Mouse (Mus musculus) testis, postnatal 14 days (tissue): ENCODE measurements around the gene Hoxa10.

ENCODE experiments used
- DNase-seq: peaks from one replicate; pipeline ENCODE4 v3.0.0; 2021; ENCODE audit warnings: low spot score

The Hoxa10 gene

DNA sequence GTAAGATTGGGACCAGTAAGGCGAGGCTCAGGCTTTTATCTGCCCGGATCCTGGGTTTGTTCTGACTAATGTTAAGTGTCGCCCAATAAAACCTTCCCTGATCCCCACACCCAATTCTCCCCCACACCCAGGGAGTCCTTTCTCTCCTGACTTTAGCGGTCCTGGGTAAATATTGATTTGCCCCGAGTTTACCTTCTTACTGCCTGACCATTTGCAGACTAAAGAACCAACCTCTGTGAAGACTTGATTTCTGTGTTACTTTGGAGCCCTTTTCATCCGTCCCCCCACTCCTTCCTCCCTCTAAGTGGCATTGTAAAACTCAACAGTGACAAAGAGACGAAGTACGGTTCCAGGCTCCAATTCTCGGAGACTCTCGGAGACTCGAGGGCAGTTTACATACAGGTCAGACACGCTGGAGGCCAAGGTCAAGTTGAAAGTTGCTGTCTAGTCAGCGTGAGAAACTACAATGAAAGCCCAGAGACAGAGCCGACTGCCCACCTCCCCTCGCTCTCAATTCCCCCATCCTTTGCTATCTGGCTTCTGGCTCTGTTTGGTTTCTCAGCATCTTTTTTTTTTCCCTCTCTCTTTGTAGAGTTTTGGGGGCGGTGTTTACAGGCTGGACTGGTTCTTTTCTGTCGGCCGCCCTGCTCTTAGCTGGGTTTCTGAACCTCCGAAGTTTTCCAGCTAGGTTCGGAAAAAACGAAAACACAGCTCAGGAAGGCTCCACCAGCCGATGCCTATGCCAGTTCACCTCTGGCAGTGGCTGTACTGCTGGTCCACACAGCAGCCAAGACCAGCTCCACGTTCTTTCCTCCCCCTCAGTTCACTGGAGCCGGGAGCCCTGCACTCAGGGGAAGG is 22.0 kb upstream of the Hoxa10 start:
- no peak for DNase-seq

DNA sequence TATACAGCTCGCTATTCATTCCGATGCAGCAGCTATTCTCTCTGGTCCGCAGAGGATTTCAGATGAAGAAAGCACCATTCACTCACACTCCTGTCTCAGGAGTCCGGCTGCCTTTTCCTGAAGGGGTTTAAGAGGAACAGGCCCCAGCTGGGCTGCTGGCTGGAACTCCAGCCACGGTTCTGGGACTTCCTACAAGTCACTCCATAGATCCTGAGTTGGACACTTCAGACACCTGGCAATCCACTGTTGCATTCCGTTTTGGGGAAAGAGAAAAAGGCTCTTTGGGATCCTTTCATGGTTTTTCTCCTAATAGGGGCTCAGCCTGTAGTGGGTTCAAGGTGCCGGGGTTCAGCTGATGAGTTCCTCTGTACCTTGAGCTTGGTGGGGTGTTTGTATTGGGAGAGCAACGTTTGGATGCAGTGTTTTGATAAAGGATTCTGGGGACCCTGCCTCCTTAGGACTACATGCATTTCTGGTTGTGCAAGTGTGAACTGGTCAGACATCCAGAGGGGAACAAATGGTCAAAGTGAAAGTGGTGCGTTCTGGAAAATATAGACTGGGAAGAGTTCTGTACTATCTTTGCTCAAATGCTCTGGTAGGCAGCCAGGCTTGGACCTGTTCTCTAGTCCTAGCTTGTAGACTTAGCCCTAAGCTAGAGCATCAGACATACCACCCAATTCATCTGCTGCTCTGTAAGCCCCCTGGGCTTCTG is 21.3 kb upstream of the Hoxa10 start:
- DNase-seq, result no peak

DNA sequence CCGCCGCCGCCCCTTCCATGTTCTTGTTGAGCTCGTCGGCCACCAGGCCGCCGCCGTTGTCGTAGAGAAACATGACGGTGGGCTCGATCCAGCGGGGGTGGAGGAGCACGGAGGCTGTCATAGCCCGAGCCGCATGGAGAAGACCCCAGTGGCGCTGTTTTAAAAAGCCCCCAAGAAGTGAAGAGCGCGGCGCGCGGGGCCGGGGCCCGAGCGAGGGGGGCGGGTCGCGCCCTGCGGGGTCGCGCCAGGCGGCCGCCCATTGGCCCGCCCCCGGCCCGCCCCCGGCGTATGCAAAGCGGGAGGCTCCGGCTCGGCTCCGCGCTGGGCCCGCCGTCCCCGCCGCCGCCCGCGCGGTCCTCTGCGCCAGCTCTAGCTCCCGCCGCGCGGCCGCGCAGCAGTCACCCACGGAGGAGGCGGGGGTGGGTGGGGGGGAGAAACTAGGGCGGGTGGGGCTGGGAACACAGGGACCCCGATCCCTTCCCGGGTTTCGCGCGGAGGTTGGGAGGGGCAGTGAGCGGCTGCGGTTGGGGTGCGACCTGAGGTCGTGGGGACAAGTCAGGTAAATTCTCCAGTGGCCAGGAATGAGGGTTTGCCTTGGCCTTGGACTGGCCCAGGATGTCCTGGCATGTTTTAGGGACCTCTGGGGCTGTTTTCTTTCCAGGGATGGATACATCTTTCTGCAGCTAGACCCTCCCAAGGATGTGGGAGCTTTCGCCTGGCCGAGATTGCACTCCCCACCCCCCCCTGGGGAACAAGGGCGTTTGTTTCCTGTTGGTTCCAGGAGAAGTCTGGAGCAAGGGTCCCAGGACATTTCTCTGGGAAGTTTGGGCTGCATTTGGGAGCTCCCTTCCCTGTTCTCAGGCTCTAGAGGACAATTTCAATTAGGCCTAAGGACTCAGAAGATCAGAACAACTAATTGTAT is 20.3 kb upstream of the Hoxa10 start, which contains the start of gene Hoxa13:
TSS of gene Hoxa13 (minus strand) at position 227 of the 922 bp plus-strand sequence.
- DNase-seq, result no peak

DNA sequence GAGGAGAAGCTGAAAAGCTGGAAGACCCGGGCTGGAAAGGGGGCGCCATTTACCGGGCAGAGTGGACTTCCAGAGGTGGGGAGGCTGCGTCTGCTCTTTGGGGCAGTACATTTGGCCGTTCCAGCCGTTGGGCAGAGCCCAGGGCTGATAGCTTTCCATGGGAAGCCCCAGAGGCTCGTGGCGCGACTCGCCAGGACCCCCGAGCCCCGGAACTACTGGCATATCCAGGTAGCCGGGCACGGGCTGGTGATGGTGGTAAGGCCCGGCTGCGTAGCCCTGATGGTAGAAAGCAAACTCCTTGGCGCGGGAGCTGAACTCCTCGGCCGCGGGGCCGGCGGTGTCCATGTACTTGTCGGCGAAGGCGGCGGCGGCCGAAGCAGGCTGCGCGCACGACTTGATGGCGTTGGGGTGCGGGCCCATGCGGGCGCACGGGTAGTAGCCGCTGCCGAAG is 19.2 kb upstream of the Hoxa10 start:
- DNase-seq, result no peak

DNA sequence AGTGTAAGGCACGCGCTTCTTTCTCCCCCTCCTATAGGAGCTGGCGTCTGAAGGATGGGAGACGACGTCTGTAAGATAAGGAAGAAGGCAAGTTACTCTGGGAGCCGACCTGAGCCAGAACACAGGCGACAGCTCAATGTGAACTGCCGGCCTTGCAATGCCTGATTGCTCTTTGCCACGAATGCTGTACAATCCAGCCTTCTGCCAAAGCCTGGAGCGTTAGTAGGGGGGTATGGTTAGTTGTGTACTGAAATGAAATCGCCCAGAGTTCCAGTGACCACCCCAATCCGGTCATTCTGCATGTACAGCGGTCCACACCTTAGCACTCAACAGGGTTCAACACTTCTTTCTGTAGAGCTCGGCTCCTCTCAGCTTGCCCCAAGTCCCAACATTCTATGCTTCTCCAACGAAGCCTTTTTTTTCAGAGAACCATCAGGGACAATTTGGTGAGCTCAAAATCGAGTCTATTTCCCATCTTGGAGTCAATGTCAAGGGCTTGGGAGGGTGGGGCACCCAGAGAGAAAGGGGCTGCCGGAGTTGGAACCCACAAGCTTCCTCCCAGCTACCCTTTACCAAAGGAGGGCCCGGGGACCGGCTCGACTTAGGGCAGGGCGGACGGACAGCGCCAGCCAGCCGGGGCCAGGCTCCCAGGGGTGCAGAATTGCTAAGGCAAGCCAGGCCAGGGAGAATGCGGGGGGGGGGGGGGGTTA is 18.6 kb upstream of the Hoxa10 start:
- DNase-seq, result no peak

DNA sequence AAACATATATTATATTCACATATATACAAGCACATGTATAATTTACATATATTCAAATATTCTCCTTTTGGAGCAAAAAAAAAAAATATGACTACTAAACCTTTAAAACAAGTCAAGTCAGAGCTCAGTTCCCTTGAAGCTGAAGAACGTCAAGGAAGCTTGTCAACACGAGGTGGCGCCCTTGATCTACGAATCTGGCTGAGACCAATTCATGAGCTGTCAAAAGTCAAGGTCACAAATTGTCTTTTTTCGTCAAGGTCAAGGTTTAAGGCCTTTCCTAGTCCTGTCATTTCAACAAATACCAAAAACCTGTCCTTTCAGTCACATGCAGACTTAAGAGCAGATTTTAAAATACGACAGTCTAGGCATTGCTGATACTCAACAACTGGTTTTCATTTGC is 16.3 kb upstream of the Hoxa10 start:
- DNase-seq, result no peak

DNA sequence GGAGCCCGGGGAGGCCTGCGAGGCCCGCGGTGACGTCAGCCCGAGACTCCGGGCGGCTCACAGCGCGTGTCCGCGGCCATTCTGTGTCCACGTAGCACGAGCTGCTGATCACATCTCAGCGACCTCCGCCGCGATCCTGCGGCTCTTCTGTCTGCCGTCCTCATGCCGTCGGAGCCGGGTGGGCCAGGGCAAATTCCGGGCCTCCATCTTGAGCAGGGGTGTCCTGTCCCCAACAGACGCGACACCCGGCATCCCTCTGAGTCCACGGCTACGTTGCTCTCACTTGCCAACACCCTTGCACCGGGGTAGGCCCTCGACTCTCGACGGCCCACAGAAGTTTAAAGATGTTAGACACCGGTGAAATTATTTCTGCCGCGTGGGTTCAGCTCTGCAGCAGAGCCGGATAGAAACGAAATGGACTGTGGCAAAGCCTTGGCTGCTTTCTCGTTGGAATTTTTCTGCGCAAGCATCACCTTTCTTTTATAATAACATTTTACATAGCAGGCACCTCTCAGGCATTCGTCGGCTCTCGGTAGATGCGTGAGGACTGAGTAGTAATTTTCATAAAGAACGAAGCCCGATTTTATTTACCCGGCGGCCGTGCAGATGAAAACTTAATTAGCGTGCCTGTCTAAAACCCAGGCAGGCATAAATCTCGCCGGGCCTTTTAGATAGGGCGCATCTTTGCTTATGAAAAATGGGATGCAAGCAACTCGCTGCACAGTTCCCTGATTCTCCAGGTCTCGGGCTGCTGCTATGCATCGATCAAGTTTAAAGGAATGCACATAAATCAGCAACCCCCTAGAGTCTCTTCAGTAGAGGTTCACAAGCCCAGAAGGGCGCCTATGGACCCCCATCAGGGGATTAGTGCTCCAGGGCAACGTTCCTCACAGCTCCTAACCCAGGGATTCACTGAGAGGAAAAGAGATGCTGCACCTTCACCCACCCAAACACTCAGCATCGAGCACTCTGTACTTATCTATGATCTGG is 13.2 kb upstream of the Hoxa10 start:
- no peak for DNase-seq

DNA sequence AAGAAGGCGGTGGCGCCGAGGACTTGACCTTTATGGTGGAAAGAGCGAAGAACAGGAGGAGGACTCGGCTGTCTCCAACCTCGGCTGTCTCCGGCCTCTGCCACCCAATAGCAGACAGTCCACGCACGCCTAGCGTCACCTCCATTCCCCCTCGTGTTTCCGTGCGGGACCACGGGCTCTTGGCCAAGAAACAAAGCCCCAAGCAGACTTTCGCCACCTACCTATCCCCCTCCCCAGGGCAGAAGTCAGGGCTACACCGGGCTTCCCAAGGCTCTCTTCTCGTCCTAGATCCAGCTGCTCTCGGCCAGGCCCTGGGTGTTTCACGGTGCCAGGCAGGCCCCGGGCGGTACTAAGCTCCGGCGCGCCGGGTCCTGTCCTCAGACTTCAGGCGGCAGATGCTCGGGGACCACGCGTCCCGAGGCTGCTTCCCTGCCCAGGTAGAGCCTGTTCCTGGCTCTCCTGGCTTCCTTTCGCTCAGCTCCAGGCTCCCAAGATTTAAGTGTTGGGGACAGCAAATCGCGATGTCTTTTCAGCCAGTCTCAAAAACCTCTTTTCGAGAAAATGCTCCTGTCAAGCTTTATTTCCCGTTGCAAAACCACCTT is 12.2 kb upstream of the Hoxa10 start:
- no peak for DNase-seq

DNA sequence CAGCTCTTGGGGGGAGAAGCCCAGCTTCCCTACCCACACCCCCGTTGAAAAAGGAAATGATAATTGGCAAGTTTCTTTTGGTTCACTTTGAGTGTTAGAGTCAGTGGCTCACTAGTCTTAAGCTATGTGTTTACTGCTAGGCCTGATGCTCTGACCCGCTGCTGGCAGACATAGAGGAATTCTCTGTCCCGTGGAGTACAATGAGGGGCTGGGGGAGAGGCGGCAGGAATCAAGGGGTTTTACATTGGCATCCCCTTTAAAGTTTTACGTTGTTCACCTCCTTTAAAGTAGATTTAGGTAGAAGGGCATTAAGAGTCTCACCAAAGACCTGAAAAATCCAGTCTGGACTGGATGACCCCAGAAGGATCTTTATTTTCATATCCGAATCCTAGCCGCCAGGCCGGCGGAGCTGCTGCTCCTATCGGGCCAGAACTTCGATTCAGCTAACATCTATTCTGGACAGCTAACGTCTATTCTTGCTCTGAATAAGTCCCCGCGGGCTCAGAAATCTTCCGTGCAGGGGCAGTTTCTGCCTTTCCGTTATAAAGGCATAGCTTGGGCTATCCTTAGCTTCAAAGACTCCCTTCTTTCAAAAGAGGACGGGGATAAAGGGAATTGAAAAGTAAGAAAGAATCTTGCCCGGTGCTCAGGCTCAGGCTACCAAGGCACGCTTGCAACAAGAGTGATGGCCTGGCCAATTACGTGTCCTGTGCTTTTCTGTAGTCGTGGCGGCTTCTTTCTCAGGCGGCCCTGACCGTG is 11.5 kb upstream of the Hoxa10 start:
- DNase-seq, result no peak

DNA sequence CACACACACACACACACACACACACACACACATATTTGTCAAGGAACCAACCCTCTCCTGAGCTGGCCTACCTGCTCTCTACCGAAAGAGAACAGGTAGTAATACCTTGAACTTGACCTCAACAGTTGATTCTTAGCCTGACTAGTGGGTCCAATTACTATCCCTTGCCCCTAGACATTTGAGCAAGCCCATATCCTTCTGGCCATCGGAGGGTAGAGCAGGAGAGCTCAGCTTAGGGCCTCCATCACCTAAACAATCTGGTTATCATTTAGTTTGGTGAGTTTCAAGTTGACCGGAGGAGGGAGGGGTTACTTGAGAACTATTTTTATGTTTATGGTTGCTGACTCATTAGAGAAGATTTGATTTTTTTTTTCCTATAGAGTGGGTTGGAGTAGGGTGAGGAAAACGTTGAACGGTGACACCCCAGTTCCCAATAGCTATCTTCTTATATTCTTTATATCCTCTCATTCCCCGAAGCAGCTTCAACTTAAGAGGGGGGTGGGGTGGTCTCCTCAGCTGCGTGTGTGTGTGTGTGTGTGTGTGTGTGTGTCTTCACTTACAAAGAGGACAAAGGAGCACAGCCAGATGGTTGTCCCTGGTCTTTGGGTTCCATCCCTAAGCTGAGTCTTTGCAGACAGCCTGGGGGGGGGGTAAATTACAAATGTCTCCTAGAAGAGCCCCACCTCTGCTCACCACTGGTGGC is 10.7 kb upstream of the Hoxa10 start:
- DNase-seq, result no peak

DNA sequence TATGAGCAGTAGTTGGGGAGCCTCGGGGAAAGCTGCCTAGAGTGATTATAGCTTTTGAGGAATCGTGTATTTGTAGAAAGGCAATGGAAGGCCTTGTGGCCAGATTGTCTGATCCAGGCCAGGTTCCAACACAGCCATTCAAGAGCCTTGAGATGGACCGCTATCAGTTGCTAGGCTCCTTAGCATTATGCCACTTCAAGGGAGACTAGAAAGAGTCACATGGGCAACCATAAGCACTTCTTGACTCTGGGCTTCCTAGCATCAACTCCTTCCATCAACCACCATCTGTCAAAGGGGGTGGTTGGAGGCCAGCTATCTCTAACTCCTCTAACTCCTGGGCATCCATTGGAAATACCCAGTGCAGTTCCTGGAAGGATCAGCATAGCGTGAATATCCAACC is 9.2 kb upstream of the Hoxa10 start:
- no peak for DNase-seq

DNA sequence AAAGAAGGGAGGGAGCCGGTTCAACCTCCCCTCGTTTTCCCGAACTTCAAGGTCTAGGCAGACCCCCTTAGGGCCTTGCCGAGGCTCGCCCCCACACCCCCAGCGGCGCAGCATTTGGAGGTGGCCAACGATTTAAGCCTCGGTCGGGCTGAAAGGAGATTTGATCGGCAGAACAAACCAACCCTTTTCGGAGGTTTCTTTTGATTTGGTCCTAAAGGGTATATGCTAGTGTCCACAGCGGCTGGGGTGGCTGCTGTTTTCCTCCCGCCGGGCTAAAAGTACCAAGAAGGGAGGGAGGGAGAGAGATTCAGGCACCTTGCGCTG is 8.7 kb upstream of the Hoxa10 start:
- DNase-seq, result no peak

DNA sequence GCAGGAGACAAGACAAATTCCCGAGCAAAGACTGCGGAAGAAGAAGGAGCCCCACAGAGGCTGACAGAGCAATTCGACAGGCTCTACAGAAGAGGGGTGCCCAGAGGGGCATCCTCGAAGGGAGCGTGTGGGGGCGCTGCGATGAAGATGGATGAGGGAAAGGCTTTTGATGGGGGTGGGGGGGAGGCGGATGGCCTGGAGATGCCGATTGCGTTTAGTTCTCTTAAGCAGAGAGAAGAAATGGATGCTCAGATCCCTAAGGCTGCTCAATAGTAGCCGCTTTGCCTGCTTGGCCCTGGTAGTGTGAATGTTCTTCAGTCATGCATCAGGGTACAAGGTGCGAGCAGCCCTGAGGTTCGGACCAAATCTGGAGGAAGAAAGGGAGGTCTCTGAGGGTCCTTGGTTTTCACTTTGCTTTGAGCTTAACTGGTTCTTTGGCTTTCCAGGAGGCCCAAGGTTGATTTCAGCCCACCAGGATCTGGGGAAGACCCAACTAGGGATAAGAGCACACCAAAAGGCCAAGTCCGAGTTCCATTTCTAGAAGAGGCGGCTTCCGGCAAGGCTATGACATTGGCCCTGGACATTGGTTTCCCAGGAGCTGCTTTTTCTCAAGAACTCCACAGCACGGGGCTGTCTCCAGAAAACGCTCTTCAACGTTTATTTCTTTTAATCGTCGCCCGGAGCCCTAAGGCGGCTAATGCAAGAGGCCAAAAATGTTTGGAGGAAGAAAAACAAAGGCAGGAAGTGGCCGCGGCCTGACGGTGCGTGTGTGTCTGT is 8.2 kb upstream of the Hoxa10 start:
- no peak for DNase-seq

DNA sequence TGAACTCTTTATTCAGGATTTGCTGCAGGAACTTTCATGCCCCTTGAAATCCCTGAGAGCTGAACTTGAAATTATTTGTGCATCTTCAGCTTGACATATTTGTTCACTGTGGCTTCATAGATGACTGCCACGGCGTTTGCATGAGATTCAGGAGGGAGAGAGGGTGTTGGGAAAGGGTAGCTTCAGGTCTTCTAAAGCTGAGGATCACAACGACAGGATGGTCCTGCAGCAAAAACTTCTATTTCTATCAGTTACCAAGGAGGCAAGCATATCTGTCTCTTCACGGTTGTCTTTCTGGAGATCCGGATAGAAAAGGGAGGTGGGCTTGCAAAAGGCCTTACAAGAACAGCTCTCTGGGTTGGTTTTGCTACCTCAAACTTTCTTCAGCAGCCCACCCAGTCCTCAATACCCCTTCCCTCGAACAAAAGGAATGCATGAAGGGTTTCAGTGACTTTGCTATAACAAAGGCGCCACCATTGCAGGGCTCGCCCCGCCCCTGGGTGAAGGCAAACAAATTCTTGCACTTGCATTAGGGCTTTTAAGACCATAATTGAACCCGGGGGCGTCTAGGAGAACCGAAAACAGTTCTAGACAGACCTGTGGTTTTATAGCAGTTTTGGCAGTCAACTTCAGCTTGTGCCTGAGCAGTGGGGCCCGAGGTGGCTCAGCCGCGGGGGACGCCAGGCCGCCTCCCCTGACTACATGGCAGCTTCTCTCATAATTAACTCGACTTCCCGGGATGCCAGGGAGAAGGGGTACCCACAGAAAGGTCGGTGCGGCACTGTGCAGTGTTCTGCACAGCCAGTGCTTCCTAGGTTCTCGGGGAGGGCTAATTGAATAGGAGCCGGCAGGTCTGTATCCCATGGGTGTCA is 7.3 kb upstream of the Hoxa10 start:
- DNase-seq, result no peak

DNA sequence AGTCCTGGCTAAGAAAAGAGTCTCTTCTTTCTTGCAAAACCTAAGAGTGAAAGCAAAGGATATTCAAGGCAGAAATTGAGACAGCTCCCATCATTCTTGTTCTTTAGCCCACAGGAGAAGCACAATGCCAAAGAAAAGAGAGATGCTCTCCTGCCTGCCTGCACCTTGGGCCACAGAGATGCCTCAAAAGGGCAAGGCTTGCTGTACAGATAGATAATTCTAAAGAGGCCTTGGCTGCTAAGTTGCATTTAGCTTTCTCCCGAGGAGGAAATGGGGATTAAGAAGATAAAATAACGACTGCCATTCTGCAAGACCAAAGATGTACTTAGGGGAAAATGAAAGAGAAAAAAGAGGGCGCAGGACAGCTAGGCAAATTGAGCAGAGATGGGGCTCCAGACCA is 6.3 kb upstream of the Hoxa10 start:
- DNase-seq, result no peak

DNA sequence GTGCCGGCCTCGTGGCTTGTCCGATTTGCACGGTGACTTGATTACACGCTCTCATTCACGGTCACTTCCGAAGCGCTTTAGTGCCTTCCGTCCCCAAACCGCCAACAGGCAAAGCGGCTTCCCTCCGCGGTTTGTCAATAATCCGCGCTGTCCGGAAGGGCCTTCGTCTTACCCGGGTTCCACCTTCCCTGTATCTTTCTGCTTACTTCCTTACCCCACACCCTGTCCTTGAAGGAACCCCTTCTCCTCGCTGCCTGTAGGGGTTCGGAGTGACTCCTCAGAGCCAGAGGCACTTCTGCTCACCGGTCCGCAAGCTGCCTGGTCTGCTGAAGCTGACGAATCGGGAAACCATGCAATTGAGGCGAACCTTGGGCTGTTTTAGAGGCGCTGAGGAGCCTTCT is 5.7 kb upstream of the Hoxa10 start:
- DNase-seq, result no peak

DNA sequence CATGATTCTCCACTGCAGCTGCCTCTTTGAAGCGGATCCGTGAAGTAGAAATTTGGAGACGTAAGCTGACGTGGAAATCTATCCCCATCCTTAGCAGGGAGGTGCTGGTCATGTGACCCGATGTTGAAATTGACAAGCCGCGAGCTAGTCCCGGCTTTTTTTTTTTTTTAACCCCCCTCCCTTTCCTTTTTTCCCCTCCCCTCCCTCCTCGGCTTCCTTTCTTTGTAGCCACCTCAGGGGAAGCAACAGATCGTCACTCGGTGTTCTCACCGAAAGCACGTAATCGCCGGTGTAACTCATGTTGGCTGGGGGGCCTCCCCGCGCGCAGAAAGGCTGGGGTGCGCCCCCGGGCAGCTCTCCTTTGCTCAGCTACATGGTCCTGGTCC is 5.1 kb upstream of the Hoxa10 start, which contains the start of gene Hoxa11:
TSS of gene Hoxa11 (minus strand) at position 54 of the 386 bp plus-strand sequence.
- DNase-seq, result no peak
